Mouse (Mus musculus) lung, embryonic 16.5 days (tissue): ENCODE measurements around the gene Nxf3. TPM values are rescaled to one million over a fixed set of nuclear protein-coding genes. Genes with fewer than 3 reads are reported as not detected.
"Not testable (repeated sequence)": the region's sequence is repeated elsewhere in the genome, so short reads cannot be mapped to it uniquely, and the experiment has no call there.

Experiments
- ATAC-seq: fragments of 200-750 bp; cut with Nextera tagmentation; 2 replicates; pipeline ENCODE4 v1.8.0; 2017; ENCODE audit warnings: low read depth, mild to moderate bottlenecking, moderate library complexity
- H3K27ac ChIP-seq: fragments of 300-500 bp; sonication (generic); 2 replicates; pipeline ENCODE4 v1.5.1; 2014; ENCODE audit warnings: mild to moderate bottlenecking, control low read depth, low read length
- H3K27me3 ChIP-seq: fragments of 300-500 bp; sonication (generic); 2 replicates; pipeline ENCODE4 v1.6.1; 2014; ENCODE audit warnings: low read depth, low read length, mixed read lengths; ENCODE audit not compliant: control insufficient read depth, insufficient read depth
- H3K36me3 ChIP-seq: fragments of 300-500 bp; sonication (generic); 2 replicates; pipeline ENCODE4 v1.6.1; 2014; ENCODE audit warnings: low read length; ENCODE audit not compliant: control insufficient read depth, insufficient read depth
- H3K4me1 ChIP-seq: fragments of 300-500 bp; sonication (generic); replicated peaks from 2 replicates; pipeline ENCODE4 v1.6.1; 2014; ENCODE audit warnings: low read length, mixed read lengths; ENCODE audit not compliant: control insufficient read depth, insufficient read depth
- H3K4me2 ChIP-seq: fragments of 300-500 bp; sonication (generic); 2 replicates; pipeline ENCODE4 v1.6.1; 2014; ENCODE audit warnings: low read depth, low read length, control low read depth
- H3K4me3 ChIP-seq: fragments of 300-500 bp; sonication (generic); 2 replicates; pipeline ENCODE4 v1.5.1; 2014; ENCODE audit warnings: mild to moderate bottlenecking, low read length, control low read depth
- H3K9ac ChIP-seq: fragments of 300-500 bp; sonication (generic); 2 replicates; pipeline ENCODE4 v1.6.1; 2014; ENCODE audit warnings: low read length, control low read depth
- H3K9me3 ChIP-seq: fragments of 300-500 bp; sonication (generic); 2 replicates; pipeline ENCODE4 v1.6.1; 2016; ENCODE audit warnings: low read length; ENCODE audit not compliant: control insufficient read depth
- WGBS: fragments of 180-500 bp; shearing (Covaris S2); extraction: QIAGEN DNeasy Blood & Tissue Kit; methylation state at CpG from one replicate; pipeline ENCODE4 v1.1.7; 2014; 5-methylcytosine and 5-hydroxymethylcytosine counted together
- polyA plus RNA-seq: library from polyadenylated mRNA; unstranded; fragments of >200 nt; fragmentation: Nextera tagmentation; extraction: Ambion mirVana; gene quantifications from 2 replicates; pipeline ENCODE4 v1.2.1, GENCODE M21; 2015

Nxf3 gene
- polyA plus RNA-seq, 1 experiment from 2014 or later, result 0.08 TPM

GRCm38 (mm10) chrX:136092497-136093279, 7.6 kb upstream of the Nxf3 start:
- 9% methylated on average over 2 of the region's 2 CpGs for WGBS
- Histone ChIP-seq H3K9ac (no peak overlapping the region), H3K27me3 (no peaks in the 10 kb centered on the region), H3K9me3 (no peaks in the 10 kb centered on the region), H3K4me2 (no peak overlapping the region), H3K27ac (no peak overlapping the region), H3K4me1 (no peaks in the 10 kb centered on the region), H3K36me3 (no peaks in the 10 kb centered on the region), H3K4me3 (no peak overlapping the region)
- ATAC-seq, result no peak

- H3K4me3 ChIP-seq, result peak within 1 kb of the TSS; percentile 34
- peak within 1 kb of the TSS; percentile 42 for H3K4me2 ChIP-seq
- H3K4me1 ChIP-seq, H3K9ac ChIP-seq, H3K36me3 ChIP-seq, H3K9me3 ChIP-seq, H3K27ac ChIP-seq, H3K27me3 ChIP-seq: not testable (repeated sequence)
- WGBS, result no CpG with 5 or more reads among the region's 32 CpGs
- ATAC-seq, result peak; percentile 97
These were observed 17.0 kb downstream of the Nxf3 start, which contains the start of gene Bex2 for GRCm38 (mm10) chrX:136068020-136068419. Gene Bex2 (minus strand): TSS chrX:136068236.

GRCm38 (mm10) chrX:136067201-136067991, 17.7 kb downstream of the Nxf3 start:
- WGBS, result 8% methylated on average over 9 of the region's 48 CpGs
- H3K27me3 ChIP-seq, H3K4me1 ChIP-seq, H3K9ac ChIP-seq, H3K9me3 ChIP-seq, H3K36me3 ChIP-seq, H3K27ac ChIP-seq: not testable (repeated sequence)
- peak overlapping the region; percentile 42 for H3K4me2 ChIP-seq
- peak overlapping the region; percentile 34 for H3K4me3 ChIP-seq
- ATAC-seq, result peak; percentile 64

- Histone ChIP-seq H3K27me3 (no peaks in the 10 kb centered on the region), H3K4me3 (no peak overlapping the region), H3K4me1 (no peaks in the 10 kb centered on the region), H3K4me2 (no peak overlapping the region), H3K36me3 (no peaks in the 10 kb centered on the region), H3K9me3 (no peaks in the 10 kb centered on the region), H3K9ac (no peak overlapping the region), H3K27ac (no peak overlapping the region)
- no peak for ATAC-seq
- 48% methylated on average over 1 of the region's 1 CpGs for WGBS
These were observed 24.4 kb downstream of the Nxf3 start for GRCm38 (mm10) chrX:136060698-136061097.

- H3K9ac ChIP-seq, result no peak overlapping the region
- no peak overlapping the region for H3K4me3 ChIP-seq
- 49% methylated on average over 2 of the region's 2 CpGs for WGBS
- no peaks in the 10 kb centered on the region for H3K4me1 ChIP-seq
- H3K36me3 ChIP-seq, result no peaks in the 10 kb centered on the region
- no peaks in the 10 kb centered on the region for H3K27me3 ChIP-seq
- no peak overlapping the region for H3K4me2 ChIP-seq
- H3K27ac ChIP-seq, result no peak overlapping the region
- H3K9me3 ChIP-seq, result no peaks in the 10 kb centered on the region
- ATAC-seq, result 0 out of 2 replicates have a peak, but pooled peaks have one; percentile 51
These were observed 33.8 kb downstream of the Nxf3 start for GRCm38 (mm10) chrX:136051219-136051618.

- WGBS, result 16% methylated on average over 5 of the region's 5 CpGs
- Histone ChIP-seq H3K27me3 (no peaks in the 10 kb centered on the region), H3K36me3 (no peaks in the 10 kb centered on the region), H3K9me3 (no peaks in the 10 kb centered on the region), H3K4me2 (no peak overlapping the region), H3K4me1 (no peaks in the 10 kb centered on the region), H3K27ac (no peak overlapping the region), H3K4me3 (no peak overlapping the region), H3K9ac (no peak overlapping the region)
- no peak for ATAC-seq
These were observed 37.5 kb downstream of the Nxf3 start for GRCm38 (mm10) chrX:136047528-136047927.

GRCm38 (mm10) chrX:136043726-136044125, 41.3 kb downstream of the Nxf3 start:
- Histone ChIP-seq H3K9ac (no peak overlapping the region), H3K4me1 (no peaks in the 10 kb centered on the region), H3K4me2 (no peak overlapping the region), H3K4me3 (no peak overlapping the region), H3K36me3 (no peaks in the 10 kb centered on the region), H3K9me3 (no peaks in the 10 kb centered on the region), H3K27me3 (no peaks in the 10 kb centered on the region), H3K27ac (no peak overlapping the region)
- ATAC-seq, result no peak
- 80% methylated on average over 1 of the region's 1 CpGs for WGBS

GRCm38 (mm10) chrX:136032799-136033763, 52.0 kb downstream of the Nxf3 start, which contains the start of gene Arxes1:
Gene Arxes1 (plus strand): TSS chrX:136033367.
- not testable (repeated sequence) for H3K9me3 ChIP-seq, H3K9ac ChIP-seq, H3K36me3 ChIP-seq, H3K27ac ChIP-seq, H3K4me1 ChIP-seq, H3K27me3 ChIP-seq
- Histone ChIP-seq H3K4me3 (peak within 1 kb of the TSS; percentile 27), H3K4me2 (peak within 1 kb of the TSS; percentile 28)
- WGBS, result 18% methylated on average over 7 of the region's 49 CpGs
- peak; percentile 96 for ATAC-seq
